In the genomic region with DNA sequence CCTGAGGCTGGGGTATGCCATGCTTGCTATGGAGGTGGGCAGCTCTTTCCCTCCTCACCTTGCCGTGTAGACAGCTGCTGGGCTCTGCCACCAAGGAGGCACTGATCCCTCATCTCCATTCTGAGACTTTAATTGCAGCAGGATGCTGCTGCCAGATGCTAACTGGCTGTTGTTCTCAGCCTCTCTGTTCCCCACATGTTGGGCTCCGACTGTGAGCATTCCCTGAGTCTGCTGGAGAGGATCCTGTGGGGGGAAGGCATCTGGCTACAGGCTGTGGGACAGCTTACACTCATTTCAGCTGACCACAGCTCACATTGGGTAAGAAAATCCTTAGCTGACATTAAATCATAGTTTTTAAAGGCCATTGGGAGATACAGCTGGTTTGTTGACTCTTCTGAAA, we compare ENCODE assay signal across 22 mouse cellular contexts.
DNase-seq lines count a peak whose midpoint lies in the region; ATAC-seq lines count a peak whose summit lies in the region.
"Had no signal": no experiment of that assay in that cellular context is flagged by ENCODE, and none has a peak within 500 bp of the region (broad histone marks: within the 10 kb centered on the region; RNA-seq: fewer than 3 reads in every experiment).

No protein-coding gene starts in this region.

- H3K4me1 ChIP-seq in heart, embryonic 12.5 days (replicated peaks): no peaks in the 10 kb centered on the region
- no peaks in the 10 kb centered on the region for H3K4me1 ChIP-seq in megakaryocyte, embryonic 14.5 days
- H3K4me1 ChIP-seq in embryonic facial prominence, embryonic 14.5 days (ENCODE audit: control insufficient read depth, insufficient read depth, low read length): peaks cover 5% of the 10 kb centered on the region
- H3K4me1 ChIP-seq: embryonic facial prominence, embryonic 12.5 days; midbrain, embryonic 12.5 days had no signal

- no peaks in the 10 kb centered on the region for H3K9me3 ChIP-seq in heart, embryonic 12.5 days (replicated peaks)
- peaks cover 48% of the 10 kb centered on the region for H3K9me3 ChIP-seq in megakaryocyte, embryonic 14.5 days
- no peaks in the 10 kb centered on the region for H3K9me3 ChIP-seq in embryonic facial prominence, embryonic 14.5 days (ENCODE audit: control insufficient read depth, low read length)
- H3K9me3 ChIP-seq: embryonic facial prominence, embryonic 12.5 days; midbrain, embryonic 12.5 days; neural tube, embryonic 13.5 days had no signal

- no peak overlapping the region for H3K27ac ChIP-seq in heart, embryonic 12.5 days (ENCODE audit: poor library complexity, severe bottlenecking)
- H3K27ac ChIP-seq in embryonic facial prominence, embryonic 14.5 days (replicated peaks; ENCODE audit: low read depth, low read length): no peak overlapping the region
- H3K27ac ChIP-seq: embryonic facial prominence, embryonic 12.5 days; midbrain, embryonic 12.5 days; neural tube, embryonic 13.5 days had no signal

- DNase-seq in heart, adult 11 months: peak; percentile 92
- DNase-seq in embryonic facial prominence, embryonic 14.5 days (ENCODE audit: low spot score): peak; percentile 80
- DNase-seq in mesoderm, embryonic 11.5 days (ENCODE audit: low read depth, low spot score): peak; percentile 58
- DNase-seq in urinary bladder, adult 2 months (ENCODE audit: low spot score): no peak
- no peak for DNase-seq in layer of hippocampus, adult 11-12 months (ENCODE audit: low spot score)
- DNase-seq: adrenal gland, postnatal 25 days; cerebellum, adult 11 months; cerebellum, postnatal 25 days; kidney, adult 11 months; kidney, postnatal 25 days; lung, adult 2 months; lung, postnatal 36 days had no signal

- ATAC-seq in heart, embryonic 12.5 days (ENCODE audit: insufficient number of reproducible peaks, low FRiP score): no peak
- no peak for ATAC-seq in megakaryocyte, adult 5-6 weeks (ENCODE audit: poor library complexity, severe bottlenecking)
- peak; percentile 67; the same call in 1 of the 2 replicates for ATAC-seq in embryonic facial prominence, embryonic 14.5 days (ENCODE audit: low read depth)
- ATAC-seq: forebrain, embryonic 16.5 days; hindbrain, embryonic 16.5 days had no signal

- no peaks in the 10 kb centered on the region for H3K27me3 ChIP-seq in heart, embryonic 12.5 days (replicated peaks)
- no peaks in the 10 kb centered on the region for H3K27me3 ChIP-seq in megakaryocyte, embryonic 14.5 days (replicated peaks)
- no peaks in the 10 kb centered on the region; the same call in 1 of the 2 replicates for H3K27me3 ChIP-seq in embryonic facial prominence, embryonic 14.5 days (replicated peaks; ENCODE audit: control insufficient read depth, insufficient read depth, low read length)
- H3K27me3 ChIP-seq: CH12.LX; embryonic facial prominence, embryonic 12.5 days; midbrain, embryonic 12.5 days; neural tube, embryonic 13.5 days had no signal

- WGBS in heart, embryonic 12.5 days: 45% methylated on average over 2 of the region's 2 CpGs
- 22% methylated on average over 2 of the region's 2 CpGs for WGBS in embryonic facial prominence, embryonic 14.5 days

- no peak overlapping the region for H3K4me2 ChIP-seq in heart, embryonic 12.5 days
- no peak overlapping the region for H3K4me2 ChIP-seq in embryonic facial prominence, embryonic 14.5 days (ENCODE audit: low read depth, low read length)
- H3K4me2 ChIP-seq: embryonic facial prominence, embryonic 12.5 days; liver, embryonic 11.5 days; midbrain, embryonic 12.5 days; neural tube, embryonic 13.5 days had no signal

- no peak overlapping the region for H3K4me3 ChIP-seq in heart, embryonic 12.5 days
- H3K4me3 ChIP-seq in megakaryocyte, embryonic 14.5 days (replicated peaks): peak overlapping the region; percentile 6
- no peak overlapping the region for H3K4me3 ChIP-seq in embryonic facial prominence, embryonic 14.5 days (ENCODE audit: low read depth, low read length)
- H3K4me3 ChIP-seq: embryonic facial prominence, embryonic 12.5 days; midbrain, embryonic 12.5 days; neural tube, embryonic 13.5 days had no signal

- H3K9ac ChIP-seq in heart, embryonic 12.5 days: no peak overlapping the region
- no peak overlapping the region for H3K9ac ChIP-seq in embryonic facial prominence, embryonic 14.5 days (ENCODE audit: low read depth, low read length)
- H3K9ac ChIP-seq: embryonic facial prominence, embryonic 12.5 days; midbrain, embryonic 12.5 days; neural tube, embryonic 13.5 days had no signal

- H3K36me3 ChIP-seq in heart, embryonic 12.5 days: no peaks in the 10 kb centered on the region
- no peaks in the 10 kb centered on the region for H3K36me3 ChIP-seq in megakaryocyte, embryonic 14.5 days (replicated peaks; ENCODE audit: low read length)
- H3K36me3 ChIP-seq in embryonic facial prominence, embryonic 14.5 days (ENCODE audit: control insufficient read depth, insufficient read depth, low read length): no peaks in the 10 kb centered on the region
- H3K36me3 ChIP-seq: embryonic facial prominence, embryonic 12.5 days; midbrain, embryonic 12.5 days; neural tube, embryonic 13.5 days had no signal

Comparison
In these comparisons a context has a peak if more than half of its experiments do, and no peak if none do; other contexts are left out.
1. DNase-seq: peak in heart, adult 11 months (single experiment), embryonic facial prominence, embryonic 14.5 days (single experiment) and mesoderm, embryonic 11.5 days (single experiment); none in urinary bladder, adult 2 months (single experiment) and layer of hippocampus, adult 11-12 months (single experiment).